Mouse (Mus musculus) adipocyte (in vitro differentiated cells): Measurements from ENCODE around the gene Ccl6.

ENCODE experiments used
- DNase-seq: peaks from one replicate; pipeline ENCODE4 v3.0.0-alpha.2; 2016; ENCODE audit warnings: low spot score

Gene Ccl6

DNA sequence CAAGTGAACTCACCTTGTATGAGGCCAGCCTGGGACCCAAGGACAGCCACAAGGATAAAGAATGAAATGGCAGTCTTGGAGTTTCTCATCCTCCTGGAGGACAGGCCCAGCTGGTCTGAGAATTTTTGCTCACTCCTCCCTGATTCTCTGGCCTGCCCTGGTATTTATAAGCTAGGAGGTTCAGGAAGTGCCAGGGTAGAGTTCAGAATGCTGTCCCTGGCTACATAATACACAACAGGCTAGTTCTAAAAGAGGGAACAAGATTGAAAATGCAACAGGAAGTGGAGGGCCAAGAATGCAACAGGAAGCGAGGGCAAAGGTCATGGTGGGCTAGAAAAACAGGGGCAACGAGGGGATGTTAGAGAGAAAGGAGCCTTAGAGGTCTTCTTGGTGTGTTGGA, at the start of gene Ccl6:
Gene Ccl6 (minus strand): TSS at position 235 of the 400 bp plus-strand sequence.
- DNase-seq = peak; percentile 64

DNA sequence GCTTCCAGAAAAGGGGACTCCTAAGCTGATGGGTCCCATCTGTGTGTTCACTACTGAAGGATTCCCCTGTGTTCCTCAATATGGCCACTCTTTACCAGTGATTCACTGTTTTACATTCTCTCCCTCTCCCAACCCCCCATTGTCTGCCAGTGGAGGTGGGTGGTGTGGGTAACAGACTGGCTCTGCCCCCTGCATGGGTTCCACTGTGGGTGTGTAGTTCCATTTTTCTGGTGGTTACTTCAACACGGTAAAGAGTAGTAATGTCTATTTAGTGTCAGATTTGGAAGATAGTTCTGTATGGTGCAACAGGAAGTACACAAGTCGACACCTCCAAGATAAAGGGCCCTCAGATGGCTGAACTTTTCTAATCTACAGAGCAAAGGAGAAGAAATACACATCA, 48.3 kb upstream of the Ccl6 start:
- no peak for DNase-seq

- no peak for DNase-seq
Measured at GRCm38 (mm10) chr11:83640141-83640540, 47.3 kb upstream of the Ccl6 start.

- peak; percentile 28 for DNase-seq
Measured at GRCm38 (mm10) chr11:83639533-83639932, 46.6 kb upstream of the Ccl6 start.

- DNase-seq = no peak
Measured at GRCm38 (mm10) chr11:83638934-83639333, 46.0 kb upstream of the Ccl6 start.

- DNase-seq = no peak
Measured at GRCm38 (mm10) chr11:83636742-83637235, 43.9 kb upstream of the Ccl6 start.

DNA sequence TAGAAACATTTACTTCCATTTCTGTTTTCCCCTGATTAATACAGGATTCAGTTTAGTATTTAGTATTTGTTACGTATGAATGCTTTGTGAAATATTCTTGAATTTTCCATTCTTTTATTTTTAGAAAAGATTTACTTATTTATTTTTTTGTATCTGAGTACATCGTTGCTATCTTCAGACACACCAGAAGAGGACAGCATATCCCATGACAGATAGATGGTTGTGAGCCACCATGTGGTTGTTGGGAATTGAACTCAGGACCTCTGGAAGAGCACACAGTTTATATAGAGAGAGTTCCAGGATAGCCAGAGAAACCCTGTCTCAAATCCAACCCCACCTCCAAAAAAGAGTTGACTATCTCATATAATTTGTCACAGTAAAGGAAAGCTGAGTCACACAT, 42.0 kb upstream of the Ccl6 start:
- DNase-seq = peak; percentile 36

DNA sequence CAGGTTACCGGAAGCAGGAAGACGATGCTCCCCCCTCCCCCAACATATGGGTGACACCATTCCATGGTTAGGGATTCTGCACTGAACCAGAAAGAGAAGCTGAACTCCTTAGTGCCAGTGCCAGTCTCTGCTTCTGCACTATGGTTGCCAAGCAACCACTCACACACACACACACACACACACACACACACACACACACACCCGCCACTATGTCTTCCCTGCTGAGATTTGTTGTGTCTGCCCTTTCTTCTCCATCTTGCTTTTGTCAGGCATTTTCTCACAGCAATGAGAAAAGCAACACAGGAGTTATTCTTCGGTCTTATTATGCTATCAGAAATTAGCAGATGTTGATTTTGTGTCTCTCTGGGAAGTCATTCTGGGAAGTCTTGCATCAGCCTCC, 41.5 kb upstream of the Ccl6 start:
- DNase-seq = no peak

DNA sequence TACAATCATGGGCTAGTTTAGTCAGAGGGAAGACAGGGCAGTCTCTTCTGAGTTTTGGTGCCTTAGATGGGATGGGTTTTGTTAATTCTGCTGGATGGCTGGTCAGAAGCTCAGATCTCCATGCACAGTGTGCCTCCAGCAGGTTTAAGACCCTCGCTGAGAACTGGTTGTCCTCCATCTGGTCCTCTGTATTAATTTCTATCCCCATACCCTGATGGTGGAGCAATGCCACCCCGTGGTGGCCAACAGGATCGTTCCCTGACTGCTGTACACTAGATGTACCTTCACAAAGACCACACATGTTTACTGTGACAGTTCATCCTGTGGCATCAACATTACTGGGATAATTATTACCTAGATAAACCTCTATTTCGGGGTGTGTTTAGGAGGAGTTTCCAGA, 39.9 kb upstream of the Ccl6 start:
- peak; percentile 69 for DNase-seq

GRCm38 (mm10) chr11:83631065-83631464, 38.2 kb upstream of the Ccl6 start:
- DNase-seq = peak; percentile 26

GRCm38 (mm10) chr11:83630630-83631029, 37.7 kb upstream of the Ccl6 start:
- peak; percentile 41 for DNase-seq

DNA sequence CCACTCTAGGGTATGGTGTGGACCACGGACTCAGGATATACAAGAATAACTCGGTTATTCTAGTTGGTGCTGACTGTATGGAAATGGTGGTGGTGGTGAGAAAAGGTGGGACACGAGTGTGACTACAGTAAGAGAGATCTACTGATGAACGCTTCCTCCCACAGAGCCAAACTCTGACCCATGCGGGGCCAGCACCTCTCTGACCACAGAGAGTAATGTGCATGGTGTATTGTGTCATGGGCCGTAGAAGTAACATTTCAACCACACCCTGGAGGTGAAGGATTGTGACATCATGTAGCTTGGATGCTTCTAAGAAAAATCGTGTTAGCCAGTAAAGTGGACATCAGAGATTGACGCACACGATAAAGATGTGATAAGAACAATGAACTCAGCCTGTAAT, 35.9 kb upstream of the Ccl6 start:
- no peak for DNase-seq

DNA sequence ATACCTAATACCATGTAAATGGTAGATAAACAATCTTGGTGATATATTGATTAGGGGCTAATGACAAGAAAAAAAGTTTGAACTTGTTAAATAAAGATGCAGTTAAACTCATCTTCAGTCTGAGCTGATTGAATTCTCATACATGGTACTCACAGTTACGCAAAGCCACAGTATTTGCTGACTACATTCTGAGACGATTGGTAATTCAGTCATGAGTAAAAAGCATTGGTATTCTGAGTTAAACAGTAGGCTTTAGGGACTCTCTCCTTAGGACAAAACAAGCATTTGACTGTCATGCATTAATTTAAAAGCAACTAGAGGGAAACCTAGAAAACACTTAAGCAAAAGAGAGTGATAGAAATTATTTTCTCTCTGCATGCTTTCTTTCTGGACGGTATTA, 30.7 kb upstream of the Ccl6 start:
- no peak for DNase-seq

- DNase-seq = no peak
Measured at GRCm38 (mm10) chr11:83619037-83619436, 26.1 kb upstream of the Ccl6 start.

DNA sequence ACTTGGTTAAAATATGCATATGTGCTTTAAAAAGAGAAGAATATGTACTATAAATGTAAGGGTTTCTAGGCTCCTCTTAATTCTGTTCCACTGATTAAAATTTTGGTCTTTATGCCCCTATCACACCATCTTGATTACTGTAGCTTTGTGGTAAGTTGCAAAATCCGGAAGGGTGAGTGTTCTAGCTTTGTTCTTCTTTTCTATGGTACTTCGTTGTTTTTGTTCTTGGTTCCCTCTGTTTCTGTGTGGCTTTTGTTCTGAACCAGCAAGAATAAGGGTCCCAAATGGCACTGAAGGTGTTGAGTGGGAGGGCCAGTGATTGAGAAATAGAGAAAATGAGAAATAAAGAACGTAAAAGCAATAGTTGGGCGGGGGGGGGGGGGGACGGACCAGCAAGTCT, 25.4 kb upstream of the Ccl6 start:
- DNase-seq = no peak

GRCm38 (mm10) chr11:83616586-83616985, 23.7 kb upstream of the Ccl6 start:
- peak; percentile 39 for DNase-seq

- DNase-seq = no peak
Measured at GRCm38 (mm10) chr11:83610900-83611299, 18.0 kb upstream of the Ccl6 start.

GRCm38 (mm10) chr11:83606396-83606795, 13.5 kb upstream of the Ccl6 start:
- DNase-seq = no peak

GRCm38 (mm10) chr11:83605535-83605934, 12.6 kb upstream of the Ccl6 start:
- DNase-seq = no peak

DNA sequence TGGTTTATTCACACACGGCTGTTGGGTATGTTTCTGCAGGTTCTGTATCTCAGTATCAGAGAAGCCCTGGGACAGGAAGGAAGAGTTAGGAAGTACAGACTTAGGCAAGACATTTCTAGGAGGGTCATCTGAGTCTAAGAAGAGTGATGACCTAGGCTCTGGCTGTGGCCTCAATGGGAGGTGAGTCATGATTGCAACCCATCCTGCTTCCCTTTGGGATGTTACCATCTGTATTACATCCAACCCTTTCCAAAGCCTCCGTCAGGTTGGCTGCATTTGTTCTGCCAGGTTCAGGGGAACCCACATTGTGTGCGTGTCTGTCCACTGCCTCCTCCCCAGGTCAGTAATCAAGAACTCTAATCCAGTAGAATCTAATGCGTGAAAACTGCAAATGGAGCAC, 11.8 kb upstream of the Ccl6 start:
- DNase-seq = no peak

GRCm38 (mm10) chr11:83603399-83603798, 10.5 kb upstream of the Ccl6 start:
- DNase-seq = no peak

- DNase-seq = peak; percentile 61
Measured at GRCm38 (mm10) chr11:83600576-83600975, 7.7 kb upstream of the Ccl6 start.

- DNase-seq = peak; percentile 68
Measured at GRCm38 (mm10) chr11:83598991-83599390, 6.1 kb upstream of the Ccl6 start.

DNA sequence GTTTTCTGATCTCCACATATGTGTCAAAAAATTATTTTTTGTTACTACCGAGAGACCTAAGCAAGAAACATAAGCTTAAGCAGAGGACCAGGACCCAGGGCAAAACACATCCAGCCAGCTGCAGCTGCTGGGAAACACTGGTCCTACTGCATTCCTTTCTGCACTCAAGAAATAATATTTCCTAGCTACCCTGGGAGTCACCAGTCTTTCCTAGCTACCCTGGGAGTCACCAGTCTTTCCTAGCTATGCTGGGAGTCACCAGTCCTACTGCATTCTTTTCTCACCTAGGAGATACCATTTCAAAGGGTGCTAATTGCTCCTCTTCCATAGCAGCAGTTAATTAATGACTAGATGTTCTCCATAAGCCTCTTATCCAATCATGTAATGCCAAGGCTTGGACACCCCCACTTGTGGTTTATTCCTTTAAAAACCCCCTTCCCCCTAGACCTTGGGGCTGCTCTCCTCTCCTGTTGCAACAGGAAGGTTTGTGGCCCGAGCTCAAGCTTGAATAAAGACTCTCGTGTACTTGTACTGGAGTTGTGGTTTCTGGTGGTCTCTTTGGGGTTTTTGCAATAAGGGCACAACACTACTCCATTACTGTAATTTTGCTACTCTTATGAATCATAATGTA, 5.4 kb upstream of the Ccl6 start:
- no peak for DNase-seq
